Mouse (Mus musculus) kidney, postnatal 0 days (tissue): ENCODE measurements at regions not wholly inside any gene's neighbourhood (a gene's known extent, or its start where the extent isn't known, plus 50 kb on each side); places are given as distances from the start of the nearest gene placed in this dataset.

Experiments
- ATAC-seq: fragments of 200-750 bp; cut with Nextera tagmentation; replicated peaks from 2 replicates; pipeline ENCODE4 v1.8.0; 2017; ENCODE audit warnings: low read depth, moderate number of reproducible peaks, moderate TSS enrichment, moderate library complexity; ENCODE audit not compliant: low FRiP score
- DNase-seq: peaks from one replicate; pipeline ENCODE4 v3.0.0-alpha.2; 2016; ENCODE audit warnings: low spot score
- H3K27ac ChIP-seq: fragments of 300-500 bp; sonication (generic); 2 replicates; pipeline ENCODE4 v1.5.1; 2014; ENCODE audit warnings: mild to moderate bottlenecking
- H3K27me3 ChIP-seq: fragments of 300-500 bp; sonication (generic); 2 replicates; pipeline ENCODE4 v1.6.1; 2014; ENCODE audit warnings: low read length, mixed read lengths; ENCODE audit not compliant: insufficient read depth
- H3K36me3 ChIP-seq: fragments of 300-500 bp; sonication (generic); 2 replicates; pipeline ENCODE4 v1.6.1; 2014; ENCODE audit warnings: low read length, mixed read lengths; ENCODE audit not compliant: insufficient read depth
- H3K4me1 ChIP-seq: fragments of 300-500 bp; sonication (generic); replicated peaks from 2 replicates; pipeline ENCODE4 v1.6.1; 2014; ENCODE audit warnings: antibody characterized with exemption, low read length, mixed read lengths; ENCODE audit not compliant: insufficient read depth
- H3K4me2 ChIP-seq: fragments of 300-500 bp; sonication (generic); 2 replicates; pipeline ENCODE4 v1.6.1; 2014; ENCODE audit warnings: mild to moderate bottlenecking, low read length, moderate library complexity, mixed read lengths
- H3K4me3 ChIP-seq: fragments of 300-500 bp; sonication (generic); replicated peaks from 2 replicates; pipeline ENCODE4 v1.5.1; 2014; ENCODE audit warnings: low read depth, low read length
- H3K9ac ChIP-seq: fragments of 300-500 bp; sonication (generic); 2 replicates; pipeline ENCODE4 v1.6.1; 2014; ENCODE audit warnings: low read depth, low read length
- H3K9me3 ChIP-seq: fragments of 300-500 bp; sonication (generic); replicated peaks from 2 replicates; pipeline ENCODE4 v1.6.1; 2016; ENCODE audit warnings: low read length, inconsistent platforms, mixed read lengths
- CTCF ChIP-seq: IDR thresholded peaks from 2 replicates; pipeline ENCODE4 v1.5.1; 2016; ENCODE audit warnings: antibody characterized with exemption, low read depth, mild to moderate bottlenecking, moderate library complexity
- WGBS: fragments of 180-500 bp; shearing (Covaris S2); extraction: QIAGEN DNeasy Blood & Tissue Kit; methylation state at CpG from one replicate; pipeline ENCODE4 v1.1.7; 2014; 5-methylcytosine and 5-hydroxymethylcytosine counted together

DNA sequence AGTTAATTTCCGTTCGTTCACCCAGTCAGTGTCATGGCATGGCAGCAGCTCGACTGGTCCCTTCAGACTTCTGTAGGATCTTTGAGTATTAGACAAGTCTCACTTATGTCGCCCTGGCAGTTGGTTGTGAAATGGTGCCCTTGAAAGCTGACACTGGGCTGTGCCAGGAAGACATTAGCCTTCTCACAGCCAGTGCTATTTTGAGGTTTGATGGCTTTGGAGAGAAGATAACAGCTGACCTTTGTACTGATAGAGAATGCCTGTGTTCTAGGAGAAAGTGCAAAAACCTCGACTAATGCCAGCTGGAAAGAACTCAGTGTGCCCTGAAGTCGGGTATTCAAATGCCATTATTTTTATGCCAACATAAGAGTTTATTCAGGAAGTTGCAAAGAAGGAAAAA lies 207.3 kb downstream of the Plpp3 start:
- H3K9me3 ChIP-seq: no peaks in the 10 kb centered on the region
- DNase-seq (no peak), ATAC-seq (no peak)
- TF ChIP-seq CTCF: no peak
- H3K4me1 ChIP-seq: 0 out of 2 replicates have a peak, but pooled peaks cover 3% of the 10 kb centered on the region
- H3K27me3 ChIP-seq: no peaks in the 10 kb centered on the region
- no peak overlapping the region for H3K4me2 ChIP-seq
- H3K27ac ChIP-seq: no peak overlapping the region
- H3K4me3 ChIP-seq: no peak overlapping the region
- no peak overlapping the region for H3K9ac ChIP-seq
- 66% methylated on average over 6 of the region's 6 CpGs for WGBS
- no peaks in the 10 kb centered on the region for H3K36me3 ChIP-seq

DNA sequence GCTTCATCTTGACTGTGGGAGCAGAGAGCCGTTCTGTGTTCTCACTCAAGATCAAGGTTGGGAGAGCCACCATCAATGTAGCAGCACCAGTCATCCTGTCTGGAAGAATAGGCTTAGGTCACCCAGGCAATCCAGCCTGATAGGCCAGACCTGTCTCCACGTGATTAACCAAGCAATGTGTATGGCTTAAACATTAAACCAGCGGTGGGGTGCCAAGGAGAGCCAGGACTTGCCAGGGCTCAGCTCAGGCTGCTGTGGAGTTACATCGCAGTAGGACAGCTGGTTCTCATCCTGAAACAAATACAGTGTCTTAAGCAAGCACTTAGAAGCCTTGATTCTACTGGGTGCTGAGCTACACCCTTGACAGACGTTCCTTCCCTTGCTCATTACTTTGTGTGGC lies 207.9 kb downstream of the Plpp3 start:
- ATAC-seq: peak; percentile 81; the same call in 1 of the 2 replicates
- 57% methylated on average over 5 of the region's 5 CpGs for WGBS
- no peaks in the 10 kb centered on the region for H3K36me3 ChIP-seq

DNA sequence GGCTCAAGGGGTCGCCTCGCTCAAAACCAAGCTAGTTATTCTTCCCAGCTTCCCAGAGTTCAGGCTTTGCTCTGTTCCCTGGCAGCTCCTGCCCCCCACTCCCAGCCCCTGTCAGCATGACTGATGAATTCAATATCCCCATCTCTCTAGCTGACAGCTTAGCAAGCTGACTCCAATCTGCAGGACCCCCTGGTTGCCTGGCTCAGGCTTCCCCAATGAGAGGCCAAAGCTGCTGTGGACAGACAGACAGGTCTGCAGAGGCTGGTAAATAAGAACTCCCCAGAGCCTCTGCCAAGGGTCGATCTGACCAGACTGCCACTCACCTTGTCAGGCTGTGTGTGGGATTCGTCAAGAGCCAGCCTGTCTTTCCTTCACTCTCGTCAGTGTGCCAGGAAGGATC lies 219.4 kb downstream of the Plpp3 start:
- WGBS: 55% methylated on average over 5 of the region's 5 CpGs
- DNase-seq: no peak
- Histone ChIP-seq H3K9ac (no peak overlapping the region), H3K36me3 (no peaks in the 10 kb centered on the region), H3K4me3 (no peak overlapping the region), H3K4me1 (0 out of 2 replicates have a peak, but pooled peaks cover 4% of the 10 kb centered on the region), H3K27ac (no peak overlapping the region), H3K27me3 (no peaks in the 10 kb centered on the region), H3K9me3 (no peaks in the 10 kb centered on the region), H3K4me2 (no peak overlapping the region)
- no peak for TF ChIP-seq CTCF
- no peak for ATAC-seq

More for the DNA sequence above, 207.9 kb downstream of the Plpp3 start:
- H3K9ac ChIP-seq: no peak overlapping the region
- no peak overlapping the region for H3K27ac ChIP-seq
- no peaks in the 10 kb centered on the region for H3K9me3 ChIP-seq
- no peak overlapping the region for H3K4me3 ChIP-seq
- no peak overlapping the region for H3K4me2 ChIP-seq
- no peaks in the 10 kb centered on the region for H3K27me3 ChIP-seq
- TF ChIP-seq CTCF: no peak
- 0 out of 2 replicates have a peak, but pooled peaks cover 3% of the 10 kb centered on the region for H3K4me1 ChIP-seq
- DNase-seq: peak; percentile 27

DNA sequence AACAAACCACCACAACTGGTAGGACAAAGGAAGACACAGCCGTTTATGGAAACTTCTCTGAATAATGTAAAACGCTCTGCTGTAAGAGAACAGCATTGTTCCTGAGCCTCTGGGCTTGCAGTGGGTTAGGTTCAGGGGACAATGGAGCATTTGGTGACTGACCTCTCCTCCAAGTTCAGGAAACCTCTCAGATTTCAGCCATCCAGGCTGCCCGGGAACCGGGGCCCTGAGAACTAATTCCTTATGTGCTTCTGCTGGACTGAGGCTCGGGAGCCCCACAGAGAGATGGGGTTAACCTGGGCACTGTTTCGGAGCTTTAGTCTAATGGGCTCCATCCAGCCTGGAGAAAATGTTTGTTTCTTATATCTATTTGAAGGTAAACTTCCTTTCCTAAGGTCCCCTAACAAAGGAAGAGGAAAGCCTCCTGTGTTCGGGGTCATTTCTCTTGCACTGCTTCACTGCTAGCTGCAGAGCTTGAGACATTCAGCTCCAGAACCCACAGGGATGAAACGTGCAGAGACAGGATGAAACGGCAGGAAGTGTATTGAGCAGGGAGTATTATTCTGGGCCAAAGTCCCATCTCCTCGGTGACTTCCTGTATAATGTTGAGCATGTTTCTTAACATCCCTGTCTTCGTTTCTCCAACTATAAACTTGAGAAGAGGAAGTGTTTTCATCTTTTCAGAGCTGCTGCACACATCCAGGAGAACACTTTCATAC lies 220.5 kb downstream of the Plpp3 start:
- Histone ChIP-seq H3K4me2 (no peak overlapping the region), H3K4me1 (0 out of 2 replicates have a peak, but pooled peaks cover 4% of the 10 kb centered on the region), H3K36me3 (no peaks in the 10 kb centered on the region), H3K9ac (no peak overlapping the region), H3K27me3 (no peaks in the 10 kb centered on the region), H3K9me3 (no peaks in the 10 kb centered on the region), H3K27ac (0 out of 2 replicates have a peak overlapping the region, but pooled peaks have one; percentile 6), H3K4me3 (no peak overlapping the region)
- no peak for ATAC-seq
- DNase-seq: peak; percentile 59
- no peak for TF ChIP-seq CTCF
- WGBS: 32% methylated on average over 11 of the region's 11 CpGs

DNA sequence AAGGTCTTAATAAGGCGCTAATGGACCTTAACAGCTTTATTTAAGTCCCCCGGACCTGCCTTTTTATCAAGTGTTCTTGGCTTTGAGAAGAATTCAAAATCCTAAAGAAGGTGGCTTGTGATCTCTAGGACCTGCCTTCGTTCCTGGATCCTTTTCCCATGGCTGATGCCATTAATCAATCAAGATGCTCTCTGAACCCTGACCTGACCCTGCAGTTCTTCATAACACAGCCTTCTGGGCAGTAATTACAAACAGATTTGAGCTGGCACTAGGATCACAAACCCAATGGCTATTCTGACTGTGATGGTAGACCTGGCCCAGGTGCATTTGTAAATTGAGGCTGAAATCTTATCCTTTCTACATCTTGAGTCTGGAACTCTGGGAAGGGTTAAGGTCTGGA lies 227.7 kb downstream of the Plpp3 start:
- ATAC-seq (no peak), DNase-seq (no peak)
- H3K4me3 ChIP-seq: no peak overlapping the region
- H3K9me3 ChIP-seq: no peaks in the 10 kb centered on the region
- no peak overlapping the region for H3K27ac ChIP-seq
- no peaks in the 10 kb centered on the region for H3K27me3 ChIP-seq
- H3K9ac ChIP-seq: no peak overlapping the region
- H3K4me1 ChIP-seq: no peaks in the 10 kb centered on the region
- H3K4me2 ChIP-seq: no peak overlapping the region
- no peaks in the 10 kb centered on the region for H3K36me3 ChIP-seq
- 58% methylated on average over 3 of the region's 3 CpGs for whole genome bisulfite sequencing
- TF ChIP-seq CTCF: no peak

DNA sequence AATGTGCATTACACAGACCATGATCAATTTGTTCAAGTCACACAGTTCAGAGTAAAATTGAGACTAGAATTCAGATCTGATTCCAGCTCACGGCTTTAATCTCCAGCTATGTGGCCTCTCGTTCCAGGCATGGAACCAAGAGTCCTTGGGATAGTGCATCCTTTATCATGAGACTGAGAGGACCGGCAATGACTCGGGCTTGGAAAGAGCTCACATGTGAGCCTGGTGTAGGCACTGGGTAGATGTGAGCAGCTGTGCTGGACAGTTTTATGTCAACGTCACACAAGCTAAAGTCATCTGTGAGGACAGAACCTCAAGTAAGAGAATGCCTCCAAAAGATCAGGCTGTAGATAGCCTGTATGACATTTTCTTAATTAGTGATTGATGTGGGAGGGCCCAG lies 228.3 kb downstream of the Plpp3 start:
- H3K27ac ChIP-seq: no peak overlapping the region
- H3K36me3 ChIP-seq: no peaks in the 10 kb centered on the region
- ATAC-seq (no peak), DNase-seq (no peak)
- no peaks in the 10 kb centered on the region for H3K27me3 ChIP-seq
- no peak overlapping the region for H3K4me2 ChIP-seq
- no peaks in the 10 kb centered on the region for H3K4me1 ChIP-seq
- H3K4me3 ChIP-seq: no peak overlapping the region
- H3K9me3 ChIP-seq: no peaks in the 10 kb centered on the region
- 92% methylated on average over 5 of the region's 5 CpGs for WGBS
- TF ChIP-seq CTCF: no peak
- H3K9ac ChIP-seq: no peak overlapping the region
